Mouse (Mus musculus): ENCODE measurements around the gene Gm49510. TPM values are rescaled to one million over a fixed set of nuclear protein-coding genes. Genes with fewer than 3 reads are reported as not detected.

The Gm49510 gene
- 0.04 TPM in 1 of 2 replicates, not detected in the other for polyA plus RNA-seq (2012; rRNA removed)

DNA sequence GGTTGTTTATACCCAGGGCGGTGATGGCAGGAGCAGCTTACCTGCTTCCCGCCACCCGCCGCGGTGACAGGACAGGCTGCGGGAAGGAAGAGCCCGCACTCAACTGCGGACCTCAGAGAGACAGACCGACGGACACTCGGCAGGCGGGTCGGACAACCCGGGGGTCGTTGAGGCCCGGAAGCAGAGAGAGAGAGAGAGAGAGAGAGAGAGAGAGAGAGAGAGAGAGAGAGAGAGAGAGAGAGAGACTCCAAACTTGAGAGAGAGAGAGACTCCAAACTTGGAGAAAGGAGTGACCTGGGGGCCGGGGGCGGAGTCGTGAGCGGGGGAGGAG, at the start of gene Gm49510:
Gene Gm49510, plus strand, starts transcription at position 259 of the 331 bp plus-strand sequence.
- Histone ChIP-seq H3K4me1 (ENCODE audit: control insufficient read depth, insufficient read depth, low read length) (peaks cover 11% of the 10 kb centered on the region), H3K4me3 (replicated peaks; ENCODE audit: extremely low read depth, low read depth, low read length) (peak within 1 kb of the TSS; percentile 85)
- DNase-seq, result no peak
- WGBS, result 4% methylated on average over 20 of the region's 20 CpGs
- no peak for TF ChIP-seq POLR2A (IDR thresholded peaks at IDR 0.05; ENCODE audit: borderline replicate concordance, extremely low read depth, low read depth, low read length)
- TF ChIP-seq CTCF (IDR thresholded peaks at IDR 0.05; ENCODE audit: insufficient read depth, low read length), result no peak

DNA sequence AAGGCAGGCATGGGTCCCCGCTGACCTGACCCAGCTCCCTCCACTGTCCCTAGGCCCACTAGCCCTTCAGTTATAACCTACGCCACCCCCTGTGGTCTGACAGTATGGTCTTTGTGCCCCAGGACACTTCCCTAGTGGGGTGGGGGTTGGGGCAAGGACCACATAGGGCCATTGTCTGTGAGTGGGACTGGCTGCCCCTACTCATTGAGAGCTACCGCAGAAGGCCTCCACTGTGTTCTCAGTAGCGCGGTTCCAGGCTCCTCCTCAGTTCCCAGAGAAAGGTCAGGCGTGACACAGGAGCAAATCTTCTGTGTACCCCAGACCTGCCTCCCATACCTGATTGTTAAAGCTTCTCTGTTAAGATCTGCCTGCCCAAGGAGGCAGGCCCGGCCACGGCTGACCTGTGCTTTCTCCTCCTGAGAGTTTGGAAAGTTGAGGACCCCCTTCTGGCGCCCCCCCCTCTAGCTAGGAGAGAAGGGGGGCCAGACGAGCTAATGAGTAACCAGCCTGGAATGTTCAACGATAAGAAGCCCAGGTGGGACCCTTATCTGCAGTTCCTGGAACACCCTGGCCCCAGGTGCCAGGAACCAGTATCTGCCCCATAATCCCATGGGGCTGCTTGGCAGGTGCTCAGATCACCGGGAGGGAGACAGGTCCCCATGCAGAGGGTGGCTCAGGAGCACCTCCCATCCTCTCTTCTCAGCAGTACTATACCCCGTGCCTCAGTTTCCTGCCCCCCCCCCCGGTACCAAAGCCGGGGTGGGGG, 49.2 kb upstream of the Gm49510 start:
- no peak overlapping the region for H3K4me3 ChIP-seq (replicated peaks; ENCODE audit: extremely low read depth, low read depth, low read length)
- DNase-seq, result no peak
- WGBS, result 50% methylated on average over 15 of the region's 15 CpGs
- TF ChIP-seq CTCF (IDR thresholded peaks at IDR 0.05; ENCODE audit: insufficient read depth, low read length) (no peak), POLR2A (IDR thresholded peaks at IDR 0.05; ENCODE audit: borderline replicate concordance, extremely low read depth, low read depth, low read length) (no peak; the same call in 1 of the 2 replicates)
- peaks cover 31% of the 10 kb centered on the region for H3K4me1 ChIP-seq (ENCODE audit: control insufficient read depth, insufficient read depth, low read length)

- peaks cover 25% of the 10 kb centered on the region for H3K4me1 ChIP-seq (ENCODE audit: control insufficient read depth, insufficient read depth, low read length)
- DNase-seq, result no peak
- TF ChIP-seq CTCF (IDR thresholded peaks at IDR 0.05; ENCODE audit: insufficient read depth, low read length), result no peak
- TF ChIP-seq POLR2A (IDR thresholded peaks at IDR 0.05; ENCODE audit: borderline replicate concordance, extremely low read depth, low read depth, low read length), result peak; percentile 18; the same call in 1 of the 2 replicates
- no peak overlapping the region for H3K4me3 ChIP-seq (replicated peaks; ENCODE audit: extremely low read depth, low read depth, low read length)
- 45% methylated on average over 6 of the region's 6 CpGs for WGBS
Observed at GRCm38 (mm10) chr15:78850944-78851343, 48.5 kb upstream of the Gm49510 start.

DNA sequence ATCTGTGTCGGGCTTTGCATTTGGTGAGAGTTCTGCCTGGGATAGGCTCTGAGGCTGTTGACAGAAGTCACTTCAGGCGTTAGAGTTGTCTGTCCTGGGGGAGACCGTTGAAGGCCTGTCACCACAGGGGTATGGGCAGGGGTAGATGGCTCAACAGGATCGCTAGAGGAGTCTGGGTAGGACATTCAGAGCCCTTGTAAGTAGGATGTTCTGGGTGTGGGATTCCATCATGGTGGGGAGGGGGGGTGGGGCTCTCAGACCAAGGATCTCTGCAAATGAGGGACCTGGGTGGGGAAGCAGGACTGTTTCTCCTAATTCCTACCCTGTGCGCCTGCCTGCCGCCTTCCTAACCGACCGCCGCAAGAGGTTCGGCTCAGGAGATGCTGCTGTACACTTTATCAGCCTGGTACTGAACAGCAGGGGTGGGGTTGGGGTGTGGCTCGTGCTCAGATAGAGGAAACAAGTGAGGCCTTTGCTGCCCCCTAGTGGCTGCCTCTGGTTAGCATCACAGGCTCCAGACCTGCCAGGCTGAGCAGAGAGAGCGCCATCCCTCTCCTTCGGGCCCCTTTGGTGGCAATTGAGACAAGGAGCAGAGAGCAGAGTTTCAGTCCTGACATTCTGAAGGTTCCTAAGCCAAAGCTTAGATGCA, 47.8 kb upstream of the Gm49510 start:
- WGBS, result 8% methylated on average over 13 of the region's 13 CpGs
- peaks cover 20% of the 10 kb centered on the region for H3K4me1 ChIP-seq (ENCODE audit: control insufficient read depth, insufficient read depth, low read length)
- no peak overlapping the region for H3K4me3 ChIP-seq (replicated peaks; ENCODE audit: extremely low read depth, low read depth, low read length)
- peak; percentile 91 for DNase-seq
- peak; percentile 38; the same call in 1 of the 2 replicates for TF ChIP-seq POLR2A (IDR thresholded peaks at IDR 0.05; ENCODE audit: borderline replicate concordance, extremely low read depth, low read depth, low read length)
- TF ChIP-seq CTCF (IDR thresholded peaks at IDR 0.05; ENCODE audit: insufficient read depth, low read length), result peak; percentile 83

DNA sequence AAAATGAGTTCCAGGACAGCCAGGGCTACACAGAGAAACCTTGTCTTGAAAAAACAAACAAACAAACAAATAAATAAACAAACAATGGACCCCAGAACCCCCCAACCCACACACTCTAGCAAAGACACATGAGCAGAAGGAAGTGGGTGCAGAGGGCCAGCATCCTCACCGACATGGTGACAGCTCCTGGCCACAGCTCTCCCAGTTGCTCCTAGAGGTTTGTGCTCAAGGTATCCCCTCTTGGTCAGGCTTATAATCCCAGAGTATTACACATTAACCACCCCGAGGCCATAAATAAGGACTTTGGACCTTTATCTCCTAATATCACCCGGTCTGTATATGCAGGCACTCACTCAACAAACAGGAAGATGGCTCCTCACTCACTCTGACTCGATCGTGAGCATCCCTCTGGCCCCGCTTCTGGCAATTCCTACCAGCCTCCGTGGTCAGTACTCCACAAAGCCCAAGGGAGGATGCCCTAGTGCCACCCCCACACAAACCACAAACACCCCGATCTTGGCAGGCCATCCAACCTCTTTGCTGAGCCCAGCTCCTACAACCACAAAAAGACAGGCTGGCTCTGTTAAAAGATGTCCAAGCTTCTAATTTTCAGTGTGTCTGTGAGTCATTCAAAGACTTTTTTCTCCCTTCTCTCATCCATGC, 44.0 kb upstream of the Gm49510 start, which contains the start of gene Lgals2:
Gene Lgals2, minus strand, starts transcription at position 227 of the 663 bp plus-strand sequence.
- no peak within 1 kb of the TSS for H3K4me3 ChIP-seq (replicated peaks; ENCODE audit: extremely low read depth, low read depth, low read length)
- TF ChIP-seq POLR2A (IDR thresholded peaks at IDR 0.05; ENCODE audit: borderline replicate concordance, extremely low read depth, low read depth, low read length), result no peak
- TF ChIP-seq CTCF (IDR thresholded peaks at IDR 0.05; ENCODE audit: insufficient read depth, low read length), result no peak
- WGBS, result 40% methylated on average over 8 of the region's 8 CpGs
- peaks cover 16% of the 10 kb centered on the region for H3K4me1 ChIP-seq (ENCODE audit: control insufficient read depth, insufficient read depth, low read length)
- DNase-seq, result no peak

DNA sequence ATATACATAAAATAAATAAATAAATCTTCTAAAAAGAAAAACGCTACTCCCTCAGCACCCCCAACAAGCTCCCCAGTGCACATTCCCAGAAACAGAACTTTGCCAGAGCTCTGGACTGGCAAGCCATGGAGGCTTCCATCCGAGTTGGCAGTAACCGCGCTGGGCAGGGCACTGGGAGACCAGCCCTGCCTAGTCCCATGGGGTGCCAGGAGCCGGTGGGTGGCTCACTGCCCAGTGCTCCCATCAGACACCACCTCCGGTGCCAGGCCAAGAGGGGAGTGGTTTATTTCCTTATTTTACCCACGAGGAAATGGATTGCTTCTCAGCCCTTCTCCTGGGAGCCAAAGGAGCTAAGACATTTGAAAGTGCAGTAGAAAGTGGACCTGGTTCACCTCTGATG, 42.5 kb upstream of the Gm49510 start:
- TF ChIP-seq CTCF (IDR thresholded peaks at IDR 0.05; ENCODE audit: insufficient read depth, low read length) (no peak), POLR2A (IDR thresholded peaks at IDR 0.05; ENCODE audit: borderline replicate concordance, extremely low read depth, low read depth, low read length) (no peak)
- no peak for DNase-seq
- 18% methylated on average over 7 of the region's 7 CpGs for WGBS
- Histone ChIP-seq H3K4me1 (ENCODE audit: control insufficient read depth, insufficient read depth, low read length) (peaks cover 13% of the 10 kb centered on the region), H3K4me3 (replicated peaks; ENCODE audit: extremely low read depth, low read depth, low read length) (no peak overlapping the region)

- 60% methylated on average over 4 of the region's 4 CpGs for WGBS
- TF ChIP-seq POLR2A (IDR thresholded peaks at IDR 0.05; ENCODE audit: borderline replicate concordance, extremely low read depth, low read depth, low read length), result no peak
- TF ChIP-seq CTCF (IDR thresholded peaks at IDR 0.05; ENCODE audit: insufficient read depth, low read length), result no peak
- no peak for DNase-seq
Observed at GRCm38 (mm10) chr15:78859311-78859710, 40.2 kb upstream of the Gm49510 start.

GRCm38 (mm10) chr15:78859714-78860113, 39.8 kb upstream of the Gm49510 start:
- TF ChIP-seq POLR2A (IDR thresholded peaks at IDR 0.05; ENCODE audit: borderline replicate concordance, extremely low read depth, low read depth, low read length) (no peak), CTCF (IDR thresholded peaks at IDR 0.05; ENCODE audit: insufficient read depth, low read length) (no peak)
- no peak for DNase-seq
- Histone ChIP-seq H3K4me1 (ENCODE audit: control insufficient read depth, insufficient read depth, low read length) (peaks cover 9% of the 10 kb centered on the region), H3K4me3 (replicated peaks; ENCODE audit: extremely low read depth, low read depth, low read length) (no peak overlapping the region)
- 36% methylated on average over 6 of the region's 6 CpGs for WGBS

More at GRCm38 (mm10) chr15:78859311-78859710, 40.2 kb upstream of the Gm49510 start:
- H3K4me1 ChIP-seq (ENCODE audit: control insufficient read depth, insufficient read depth, low read length), result peaks cover 9% of the 10 kb centered on the region
- H3K4me3 ChIP-seq (replicated peaks; ENCODE audit: extremely low read depth, low read depth, low read length), result no peak overlapping the region

DNA sequence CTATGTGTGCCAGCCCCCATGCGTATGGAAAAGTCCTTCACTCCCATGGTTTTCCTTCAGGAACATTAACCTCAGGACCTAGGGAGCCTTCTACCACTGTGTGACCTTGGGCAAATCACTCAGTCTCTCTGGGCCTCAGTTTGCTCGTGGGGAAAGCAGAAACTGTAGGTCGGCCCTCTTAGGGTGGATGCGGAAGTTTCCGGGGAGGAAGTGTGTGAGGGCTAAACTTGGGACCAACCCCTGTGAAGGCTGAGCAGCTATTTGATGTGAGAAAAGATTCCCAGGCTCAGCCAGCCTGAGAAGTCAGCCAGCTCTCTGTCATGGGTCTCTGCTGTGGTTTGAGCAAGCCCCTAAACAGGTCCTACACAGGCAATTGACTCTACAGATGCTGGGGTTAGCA, 37.2 kb upstream of the Gm49510 start:
- WGBS, result 61% methylated on average over 5 of the region's 5 CpGs
- no peak overlapping the region for H3K4me3 ChIP-seq (replicated peaks; ENCODE audit: extremely low read depth, low read depth, low read length)
- DNase-seq, result no peak
- peaks cover 5% of the 10 kb centered on the region for H3K4me1 ChIP-seq (ENCODE audit: control insufficient read depth, insufficient read depth, low read length)
- TF ChIP-seq POLR2A (IDR thresholded peaks at IDR 0.05; ENCODE audit: borderline replicate concordance, extremely low read depth, low read depth, low read length) (no peak), CTCF (IDR thresholded peaks at IDR 0.05; ENCODE audit: insufficient read depth, low read length) (no peak)

Data from lung, adult 2 months (tissue).